Mouse (Mus musculus): ENCODE results near the gene Utp14b. TPM values are rescaled to one million over a fixed set of nuclear protein-coding genes. Genes with fewer than 3 reads are reported as not detected.
A peak's percentile ranks its signal among the peaks of the same experiment; 100 is the strongest.

The Utp14b gene
- total RNA-seq, 2 experiments from 2014 or later = 17.0 to 25.6 TPM

DNA sequence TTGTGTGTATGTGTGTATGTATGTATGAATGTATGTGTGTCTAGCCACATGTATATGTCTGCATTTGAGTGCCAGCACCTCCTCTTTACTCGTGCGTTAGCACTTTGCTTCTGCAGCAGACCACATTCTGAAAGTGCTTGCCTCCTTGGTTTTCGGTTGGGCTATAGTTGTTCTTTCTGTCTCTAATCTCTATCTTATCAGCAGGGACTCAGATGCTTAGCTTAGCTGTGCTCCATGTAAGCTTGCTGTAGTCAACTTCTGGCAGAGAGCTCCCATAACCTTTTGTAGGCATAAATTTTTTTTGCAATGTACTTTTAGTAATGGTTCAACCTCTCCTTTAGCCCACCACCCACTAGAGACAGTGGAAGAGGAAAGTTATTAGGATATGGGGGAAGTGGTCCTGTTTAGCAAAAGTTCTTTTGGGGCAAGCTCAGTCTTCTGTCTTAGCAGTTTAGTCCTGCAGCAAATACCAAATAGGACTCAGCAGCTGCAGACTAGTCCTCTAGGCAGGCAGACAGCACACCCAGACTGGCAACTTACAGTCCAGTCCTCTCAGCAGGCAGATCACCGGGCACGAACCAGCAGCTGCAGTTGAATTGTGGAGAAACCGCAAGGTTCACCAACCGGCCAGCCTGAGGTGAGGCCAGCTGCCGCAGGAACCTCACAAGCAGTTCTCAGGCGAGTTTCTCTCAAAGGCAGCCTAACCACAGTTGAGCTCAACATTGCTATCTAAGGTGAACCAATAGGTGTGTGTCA, 36.8 kb downstream of the Utp14b start:
- intact Hi-C loops (cut with DNase I) = no loop called here
- H3K27ac ChIP-seq = no peak overlapping the region
- no peak for DNase-seq (ENCODE audit: extremely low spot score in 1 of 2, low spot score in 2 of 2)
- TF ChIP-seq CTCF (IDR thresholded peaks at IDR 0.05) = no peak
- no peak overlapping the region for H3K4me3 ChIP-seq

DNA sequence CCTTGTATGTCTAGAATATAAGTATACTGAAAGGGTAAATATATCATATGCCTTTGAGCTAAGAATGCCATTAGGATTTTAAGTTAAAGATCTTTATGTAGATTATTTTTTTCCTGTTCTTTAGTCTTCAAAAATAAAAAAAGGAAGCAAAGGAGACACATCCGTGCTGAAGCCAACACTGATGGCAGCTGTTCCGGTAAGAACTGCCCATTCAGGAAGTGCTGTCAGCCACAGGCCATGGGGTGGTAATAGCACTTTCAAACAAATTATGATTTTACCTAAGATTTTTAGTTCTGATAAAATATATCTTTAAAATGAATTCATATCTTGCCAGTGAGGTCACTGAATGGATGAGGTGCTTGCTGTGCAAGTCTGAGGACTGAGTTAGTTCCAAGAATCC, 38.5 kb downstream of the Utp14b start:
- TF ChIP-seq CTCF (IDR thresholded peaks at IDR 0.05) = no peak
- intact Hi-C loops (cut with DNase I) = no loop called here
- DNase-seq (ENCODE audit: extremely low spot score in 1 of 2, low spot score in 2 of 2) = no peak
- Histone ChIP-seq H3K4me3 (no peak overlapping the region), H3K27ac (no peak overlapping the region)

GRCm38 (mm10) chr1:78696903-78697302, 39.1 kb downstream of the Utp14b start:
- intact Hi-C loops (cut with DNase I) = no loop called here
- no peak for DNase-seq (ENCODE audit: extremely low spot score in 1 of 2, low spot score in 2 of 2)
- Histone ChIP-seq H3K4me3 (no peak overlapping the region), H3K27ac (no peak overlapping the region)
- TF ChIP-seq CTCF (IDR thresholded peaks at IDR 0.05) = no peak

DNA sequence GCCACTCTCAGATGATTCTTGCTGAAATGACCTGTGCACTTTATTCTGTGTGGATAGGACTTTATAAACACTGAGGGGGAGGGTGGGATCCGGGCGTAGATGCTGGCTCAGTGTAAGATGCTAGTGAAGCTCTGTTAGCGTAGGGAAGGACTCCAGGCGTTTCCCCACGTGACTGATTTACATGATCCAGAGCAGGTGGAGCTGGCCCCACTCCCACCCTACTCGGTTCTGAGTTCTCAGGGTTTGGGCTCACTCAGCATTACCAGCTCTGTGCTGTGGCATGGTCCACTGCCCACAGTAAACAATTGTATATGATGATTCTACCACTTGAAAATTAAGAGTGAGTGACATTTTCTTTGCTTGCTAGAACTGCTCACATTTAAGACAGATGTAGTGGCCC, 40.3 kb downstream of the Utp14b start:
- Histone ChIP-seq H3K4me3 (no peak overlapping the region), H3K27ac (no peak overlapping the region)
- DNase-seq (ENCODE audit: extremely low spot score in 1 of 2, low spot score in 2 of 2) = no peak
- TF ChIP-seq CTCF (IDR thresholded peaks at IDR 0.05) = no peak
- intact Hi-C loops (cut with DNase I) = no loop called here

DNA sequence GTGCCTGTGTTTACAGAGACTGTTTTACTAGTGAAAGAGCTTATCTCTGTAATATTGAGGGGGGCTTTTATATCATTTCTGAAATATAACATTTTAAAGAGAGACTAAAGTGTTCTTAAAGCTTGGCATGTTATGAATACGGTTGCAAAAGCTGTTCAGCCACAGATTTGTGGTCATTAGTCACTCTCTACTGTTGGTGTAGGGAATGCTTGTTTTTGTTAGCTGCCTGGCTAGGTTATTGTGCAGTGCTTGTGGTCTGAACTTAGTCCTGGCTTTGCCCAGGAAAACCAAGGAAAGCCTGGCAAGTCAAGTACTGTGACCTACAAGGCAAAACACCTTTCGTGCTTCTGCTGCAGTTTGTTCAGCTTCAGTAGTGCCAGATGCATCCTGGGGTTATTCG, 43.9 kb downstream of the Utp14b start:
- H3K27ac ChIP-seq = no peak overlapping the region
- intact Hi-C loops (cut with DNase I) = no loop called here
- H3K4me3 ChIP-seq = no peak overlapping the region
- no peak for TF ChIP-seq CTCF (IDR thresholded peaks at IDR 0.05)
- DNase-seq (ENCODE audit: extremely low spot score in 1 of 2, low spot score in 2 of 2) = no peak

- DNase-seq (ENCODE audit: extremely low spot score in 1 of 2, low spot score in 2 of 2) = no peak
- intact Hi-C loops (cut with DNase I) = no loop called here
- no peak for TF ChIP-seq CTCF (IDR thresholded peaks at IDR 0.05)
- Histone ChIP-seq H3K27ac (no peak overlapping the region), H3K4me3 (no peak overlapping the region)
These were observed 44.6 kb downstream of the Utp14b start for GRCm38 (mm10) chr1:78702282-78702963.

GRCm38 (mm10) chr1:78702964-78703285, 45.1 kb downstream of the Utp14b start:
- intact Hi-C loops (cut with DNase I) = no loop called here
- no peak for TF ChIP-seq CTCF (IDR thresholded peaks at IDR 0.05)
- no peak for DNase-seq (ENCODE audit: extremely low spot score in 1 of 2, low spot score in 2 of 2)
- Histone ChIP-seq H3K27ac (no peak overlapping the region), H3K4me3 (no peak overlapping the region)

DNA sequence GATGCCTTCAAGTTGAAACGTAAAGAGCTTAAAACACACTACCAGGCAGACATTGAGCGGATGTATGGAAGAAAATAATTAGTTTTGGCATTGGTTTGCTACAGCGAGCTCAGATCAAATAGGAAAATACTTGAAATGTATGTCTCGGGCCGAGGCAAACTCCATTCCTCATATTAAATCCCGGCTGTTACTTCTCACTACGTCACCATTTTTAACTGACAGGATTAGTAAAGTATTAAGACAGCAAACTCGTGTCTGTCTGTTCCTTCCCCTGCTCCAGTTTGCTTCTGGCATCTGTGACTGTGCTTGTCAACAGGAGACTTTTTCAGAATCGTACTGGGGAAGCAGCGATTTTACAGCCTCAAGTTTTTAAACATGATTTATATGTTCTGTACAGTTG, 48.5 kb downstream of the Utp14b start:
- TF ChIP-seq CTCF (IDR thresholded peaks at IDR 0.05) = no peak
- intact Hi-C loops (cut with DNase I) = no loop called here
- DNase-seq (ENCODE audit: extremely low spot score in 1 of 2, low spot score in 2 of 2) = no peak
- Histone ChIP-seq H3K4me3 (no peak overlapping the region), H3K27ac (no peak overlapping the region)

DNA sequence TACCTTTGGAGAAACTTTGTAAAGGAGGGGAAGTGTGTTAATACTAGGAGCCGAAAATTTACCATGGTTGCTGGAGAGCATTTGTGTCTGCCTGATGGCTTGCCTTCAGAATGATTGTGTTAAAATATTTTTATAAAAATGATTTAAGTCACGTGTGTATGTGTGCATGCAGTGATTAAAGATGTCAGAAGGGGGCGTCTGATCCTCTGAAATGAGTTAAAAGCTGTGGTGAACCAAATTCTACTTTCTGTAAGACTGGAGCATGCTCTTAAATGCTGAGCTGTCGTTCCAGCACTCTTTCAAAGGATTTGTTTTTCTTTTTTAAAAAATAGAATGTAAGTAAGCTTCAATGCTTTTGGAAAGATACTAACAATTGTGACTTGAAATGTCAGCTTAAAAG, 49.4 kb downstream of the Utp14b start:
- TF ChIP-seq CTCF (IDR thresholded peaks at IDR 0.05) = peak; percentile 62
- H3K4me3 ChIP-seq = no peak overlapping the region
- no peak for DNase-seq (ENCODE audit: extremely low spot score in 1 of 2, low spot score in 2 of 2)
- intact Hi-C loops (cut with DNase I) = no loop called here
- no peak overlapping the region for H3K27ac ChIP-seq

DNA sequence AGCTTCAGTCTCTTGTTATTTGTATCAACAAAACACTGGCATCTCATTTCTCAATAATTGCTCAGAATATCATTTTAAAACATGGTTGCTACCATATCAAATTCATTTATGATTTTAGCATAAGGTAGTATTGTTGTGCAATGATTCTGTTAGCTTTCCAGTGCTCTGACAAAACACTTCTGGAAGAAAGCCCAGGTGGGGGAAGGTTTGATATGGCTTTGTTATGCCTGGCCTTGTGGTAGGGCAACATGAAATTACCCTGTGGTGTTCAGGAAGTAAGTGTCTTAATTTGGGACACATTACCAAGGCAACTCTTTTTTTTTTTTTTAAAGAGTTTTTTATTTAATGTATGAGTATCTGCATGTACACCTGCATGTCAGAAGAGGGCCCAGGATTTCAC, 52.2 kb downstream of the Utp14b start:
- intact Hi-C loops (cut with DNase I) = no loop called here
- no peak for TF ChIP-seq CTCF (IDR thresholded peaks at IDR 0.05)
- Histone ChIP-seq H3K4me3 (no peak overlapping the region), H3K27ac (no peak overlapping the region)
- no peak for DNase-seq (ENCODE audit: extremely low spot score in 1 of 2, low spot score in 2 of 2)

DNA sequence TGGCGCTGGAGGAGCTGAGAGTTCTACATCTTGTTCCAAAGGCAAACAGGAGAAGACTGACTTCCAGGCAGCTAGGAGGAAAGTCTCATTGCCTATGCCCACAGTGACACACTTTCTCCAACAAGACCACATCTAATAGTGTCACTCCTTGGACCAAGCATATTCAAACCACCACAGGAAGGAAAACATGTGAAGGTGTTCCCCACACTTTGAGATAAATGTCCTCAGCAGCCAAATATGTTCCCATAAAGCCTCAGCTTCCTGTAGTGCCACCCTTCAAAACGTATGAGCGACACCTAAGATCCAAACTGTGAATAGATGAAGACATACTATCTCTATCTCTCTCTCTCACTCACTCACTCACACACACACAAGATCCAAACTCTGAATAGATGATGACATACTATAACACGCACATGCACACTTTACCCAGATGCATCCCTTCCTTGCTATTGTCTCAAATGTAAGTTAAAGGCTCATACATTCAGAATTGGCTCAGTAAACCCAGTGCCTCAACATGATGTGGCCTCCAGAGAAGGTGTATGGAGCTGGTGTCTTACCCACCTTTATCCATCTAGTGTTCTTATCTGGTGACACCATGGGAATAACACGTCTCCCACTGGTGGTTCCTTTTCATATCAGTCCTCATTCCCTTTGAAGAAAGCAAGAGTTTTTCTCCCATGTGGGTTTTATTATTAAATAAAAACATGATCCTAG, 52.9 kb downstream of the Utp14b start:
- intact Hi-C loops (cut with DNase I) = no loop called here
- DNase-seq (ENCODE audit: extremely low spot score in 1 of 2, low spot score in 2 of 2) = no peak
- no peak for TF ChIP-seq CTCF (IDR thresholded peaks at IDR 0.05)

More for the DNA sequence above, 52.9 kb downstream of the Utp14b start:
- Histone ChIP-seq H3K27ac (no peak overlapping the region), H3K4me3 (no peak overlapping the region)

Other genes with a start within 250 kb of the Utp14b start
- 10 to 100 TPM; 61.0 to 61.9 TPM for gene Farsb, start 169.1 kb upstream of the Utp14b start, total RNA-seq (2021)
- gene Mogat1, start 147.0 kb upstream of the Utp14b start, total RNA-seq (2021) = not detected
- under 1 TPM; 0.77 to 0.79 TPM for gene BC035947, start 145.9 kb upstream of the Utp14b start, total RNA-seq (2021)
- gene Acsl3, start 213 bp upstream of the Utp14b start, total RNA-seq (2021) = 100 to 1,000 TPM; 166 to 169 TPM
- 1 to 10 TPM in 1 of 2 experiments, under 1 TPM in 1; 0.84 to 1.4 TPM for gene Kcne4, start 158.7 kb downstream of the Utp14b start, total RNA-seq (2021)